Mouse (Mus musculus): Measurements from ENCODE around the gene Pigg. TPM values are rescaled to one million over a fixed set of nuclear protein-coding genes. Genes with fewer than 3 reads are reported as not detected.
A peak's percentile ranks its signal among the peaks of the same experiment; 100 is the strongest.

Pigg gene
- polyA plus RNA-seq, 1 experiment = 8.8 TPM

DNA sequence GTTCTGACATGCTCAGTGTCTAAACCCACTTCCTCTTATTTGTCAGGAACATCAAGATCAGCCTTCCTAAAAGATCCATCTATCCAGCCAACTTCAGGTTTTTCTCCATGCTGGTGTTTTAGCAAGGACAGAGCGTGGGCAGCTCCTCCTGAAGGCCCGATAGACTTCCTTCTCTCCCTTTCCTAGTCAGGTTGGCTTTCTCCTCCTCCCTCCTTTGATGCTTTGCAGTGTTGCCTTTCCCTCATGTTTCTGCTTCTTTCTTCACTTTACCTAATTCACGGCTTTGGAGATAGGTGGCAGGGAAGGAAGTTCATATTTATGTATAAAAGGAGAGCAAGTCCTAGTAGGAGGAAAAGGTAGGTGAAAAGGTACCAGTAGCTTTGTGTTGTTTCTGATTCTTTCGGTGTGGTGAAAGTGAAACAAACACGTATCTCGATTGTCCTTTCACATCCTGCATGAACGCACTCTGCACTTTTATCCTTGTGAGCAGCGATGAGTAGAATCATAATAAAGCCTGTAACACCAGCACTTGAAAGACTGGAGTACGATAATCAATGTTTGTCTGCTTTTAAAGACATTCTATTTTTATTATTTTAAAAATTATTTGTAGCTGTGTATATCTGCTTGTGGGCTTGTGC is 37.2 kb downstream of the Pigg start:
- no peak for DNase-seq (ENCODE audit: extremely low spot score in 1 of 2, low spot score in 1 of 2)

DNA sequence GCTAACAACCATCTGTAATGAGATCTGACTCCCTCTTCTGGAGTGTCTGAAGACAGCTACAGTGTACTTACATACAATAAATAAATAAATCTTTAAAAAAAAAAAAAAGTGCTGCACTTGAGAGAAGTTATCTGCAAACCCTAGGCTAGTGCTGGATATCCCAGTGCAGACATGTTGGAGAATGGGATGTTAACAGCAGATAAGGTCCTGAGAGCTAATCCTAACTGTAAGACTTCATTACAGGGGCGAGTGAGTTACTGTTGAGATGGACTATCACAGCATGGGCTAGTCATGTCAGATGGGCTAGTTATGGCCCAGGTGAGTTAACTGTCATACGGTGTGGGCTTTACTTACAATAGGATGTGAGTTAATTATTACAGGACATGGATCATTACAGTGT is 41.6 kb downstream of the Pigg start:
- no peak for DNase-seq (ENCODE audit: extremely low spot score in 1 of 2, low spot score in 1 of 2)

DNA sequence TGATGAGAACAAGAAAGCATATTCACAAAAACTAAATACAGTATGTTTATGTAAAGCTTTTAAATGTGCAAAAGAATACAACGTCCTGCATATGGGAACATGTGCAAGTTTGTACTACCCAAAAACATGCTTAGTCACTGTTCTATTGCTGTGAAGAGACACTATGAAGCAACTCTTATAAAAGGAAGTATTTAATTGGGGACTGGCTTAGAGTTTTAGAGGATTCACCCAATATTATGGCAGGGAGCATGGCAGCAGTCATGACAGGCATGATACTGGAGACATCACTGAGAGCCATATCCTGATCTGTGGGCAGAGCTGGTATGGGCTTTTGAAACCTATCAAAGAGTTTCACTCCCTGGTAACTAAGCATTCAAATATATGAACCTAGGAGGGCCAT is 45.5 kb downstream of the Pigg start:
- DNase-seq (ENCODE audit: extremely low spot score in 1 of 2, low spot score in 1 of 2) = no peak

DNA sequence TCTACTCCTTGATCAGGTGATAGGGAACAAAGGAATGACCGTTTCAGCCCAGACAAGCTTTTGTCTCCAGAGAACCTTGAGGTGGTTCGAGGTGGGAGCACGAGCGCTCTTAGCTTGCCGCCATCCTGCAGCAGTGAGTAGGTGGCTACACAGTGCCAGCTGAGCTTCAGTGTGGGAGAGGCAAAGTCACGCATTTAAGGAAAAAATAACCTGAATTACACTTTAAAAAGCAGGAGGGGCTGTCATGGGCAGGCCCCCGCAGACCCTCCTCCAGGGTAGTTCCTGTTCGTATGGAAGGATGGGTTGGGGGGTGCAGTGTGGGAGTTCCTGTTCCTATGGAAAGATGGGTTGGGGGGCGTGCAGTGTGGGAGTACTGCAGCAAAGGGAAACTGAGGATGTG is 47.1 kb downstream of the Pigg start:
- peak; percentile 58 to 72 for DNase-seq (ENCODE audit: extremely low spot score in 1 of 2, low spot score in 1 of 2)

DNA sequence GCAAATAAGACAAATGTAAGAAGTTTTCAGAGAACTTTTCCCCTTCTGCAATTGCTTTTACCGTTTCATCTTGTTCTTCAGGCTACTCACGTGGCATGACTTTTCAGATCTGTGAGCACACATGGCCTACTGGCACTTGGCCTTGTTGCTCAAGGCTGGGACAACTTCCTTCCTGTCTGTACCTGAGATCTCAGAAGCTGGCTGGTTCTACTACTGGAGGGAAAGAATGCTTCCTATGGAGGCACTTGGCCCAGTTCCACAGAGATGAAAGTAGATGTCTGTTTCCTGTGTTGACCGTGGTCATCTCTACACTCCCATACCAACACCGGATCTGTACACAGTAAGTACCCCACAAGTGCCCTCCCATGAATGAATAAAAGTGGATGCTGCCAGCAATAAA is 47.8 kb downstream of the Pigg start:
- no peak for DNase-seq (ENCODE audit: extremely low spot score in 1 of 2, low spot score in 1 of 2)

DNA sequence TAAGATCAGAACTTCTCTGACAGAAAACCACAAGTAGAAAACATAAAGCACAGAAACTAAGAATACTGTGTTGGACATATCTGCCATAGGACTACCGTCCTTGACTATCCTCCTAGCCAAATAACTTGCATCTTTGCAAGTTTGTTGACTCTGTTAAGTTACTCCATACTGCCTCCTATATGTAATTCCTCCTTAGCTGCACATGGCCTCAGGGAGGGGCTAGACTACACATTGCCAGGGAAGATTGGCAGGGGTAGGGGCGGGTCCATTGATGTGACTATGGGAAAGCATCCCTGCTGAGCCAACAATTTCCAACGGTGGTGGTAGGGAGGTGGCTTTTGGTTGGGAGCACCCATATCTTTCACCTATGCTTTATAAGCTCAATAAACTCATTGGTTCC is 49.9 kb downstream of the Pigg start:
- no peak for DNase-seq (ENCODE audit: extremely low spot score in 1 of 2, low spot score in 1 of 2)

DNA sequence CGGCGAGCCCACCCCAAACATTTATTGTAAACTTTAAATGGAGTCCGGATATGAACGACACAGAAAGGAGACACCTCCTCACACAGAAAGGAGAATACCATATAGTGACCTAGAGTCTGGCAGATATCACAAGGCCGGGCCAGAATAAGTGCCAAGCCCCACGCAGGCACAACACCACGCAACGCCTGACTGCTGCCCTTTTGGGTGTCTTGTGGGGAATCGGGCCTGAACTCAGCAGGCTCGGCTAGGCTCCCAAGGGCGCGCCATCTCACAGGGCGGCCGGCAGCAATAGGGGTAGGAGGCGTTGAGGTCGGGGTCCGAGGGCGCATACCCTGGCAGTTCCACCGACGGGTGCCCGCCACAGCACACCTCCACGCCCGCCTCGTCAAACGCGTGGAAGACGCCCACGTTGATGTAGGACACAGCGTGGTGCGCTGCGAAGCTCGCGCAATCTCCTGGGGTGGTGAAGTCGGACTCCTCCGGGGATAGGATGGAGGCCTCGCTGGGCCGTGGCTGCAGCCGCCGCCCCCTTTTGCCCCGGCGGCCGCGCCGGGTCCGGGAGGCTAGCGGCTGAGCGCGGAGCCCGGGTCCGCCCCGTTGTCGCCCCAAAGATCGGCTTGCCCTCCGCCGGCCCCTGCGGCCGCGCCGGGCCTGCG is 54.0 kb downstream of the Pigg start:
- no peak for DNase-seq (ENCODE audit: extremely low spot score in 1 of 2, low spot score in 1 of 2)

DNA sequence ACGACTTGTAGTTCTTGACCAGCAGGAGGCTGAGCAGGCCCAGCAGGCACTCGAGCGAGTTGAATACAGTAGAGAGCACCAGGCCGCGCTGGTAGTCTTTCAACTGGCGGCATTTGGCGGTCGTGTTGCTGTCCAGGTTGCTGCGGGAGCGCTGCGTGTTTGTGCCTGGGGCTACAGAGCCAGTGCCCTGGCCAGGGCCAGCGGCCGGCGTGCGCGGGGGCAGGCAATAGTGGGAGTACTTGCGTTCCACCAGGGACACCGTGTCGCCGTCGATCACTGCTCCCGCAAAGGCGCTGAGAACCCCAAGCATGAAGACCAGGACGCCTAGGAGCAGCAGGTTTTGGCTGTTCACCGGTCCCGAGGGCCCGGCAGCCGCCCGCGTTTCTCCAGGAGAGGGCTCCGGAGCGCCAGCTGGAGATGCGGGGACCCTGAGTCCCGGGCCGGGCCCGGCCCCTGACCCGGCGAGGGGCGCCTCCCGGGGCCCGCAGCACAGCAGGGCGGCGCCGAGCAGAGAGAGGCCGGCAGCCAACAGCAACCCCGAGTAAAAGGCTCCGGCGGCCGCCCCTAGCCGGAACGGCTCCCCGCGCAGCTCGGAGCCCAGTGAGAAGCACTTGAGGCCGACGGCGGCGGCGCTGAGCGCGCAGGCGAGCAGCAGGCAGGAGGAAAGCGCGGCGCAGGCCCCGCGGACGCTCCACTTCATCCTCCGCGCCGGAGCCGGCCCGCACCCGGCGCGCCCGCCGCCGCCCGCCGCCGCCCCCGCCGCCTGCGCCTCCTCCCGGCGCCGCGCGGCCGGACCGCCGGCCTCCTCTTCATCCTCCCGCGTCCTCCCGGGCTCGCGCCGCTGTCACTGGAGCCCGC is 54.8 kb downstream of the Pigg start:
- DNase-seq (ENCODE audit: extremely low spot score in 1 of 2, low spot score in 1 of 2) = peak in 1 of 2 experiments; percentile 55

DNA sequence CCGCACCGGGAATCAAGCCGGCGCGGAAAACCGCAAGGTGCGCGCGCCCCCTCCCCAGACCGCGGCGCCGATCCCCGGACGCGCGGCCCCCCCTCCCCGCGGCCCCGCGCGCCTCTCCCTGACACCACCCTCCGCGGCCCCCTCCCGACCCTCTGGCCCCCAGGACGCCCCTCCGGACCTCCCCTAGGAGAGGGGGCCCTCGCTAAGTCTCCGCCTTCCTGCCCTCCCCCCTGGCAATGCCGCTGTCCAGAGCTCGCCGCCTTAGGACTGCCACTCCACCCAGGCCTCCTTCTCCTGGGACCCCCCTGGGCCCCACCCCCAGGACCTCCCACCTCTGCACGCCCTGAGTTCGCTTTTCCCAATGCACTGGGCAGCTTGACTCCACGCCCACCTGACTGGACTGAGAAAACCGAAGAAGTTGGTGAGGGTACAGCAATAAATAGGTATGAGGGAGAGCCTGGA is 55.5 kb downstream of the Pigg start, which contains the start of gene Gm42517:
Gene Gm42517, minus strand, starts transcription at position 52 of the 462 bp plus-strand sequence.
- DNase-seq (ENCODE audit: extremely low spot score in 1 of 2, low spot score in 1 of 2) = no peak

DNA sequence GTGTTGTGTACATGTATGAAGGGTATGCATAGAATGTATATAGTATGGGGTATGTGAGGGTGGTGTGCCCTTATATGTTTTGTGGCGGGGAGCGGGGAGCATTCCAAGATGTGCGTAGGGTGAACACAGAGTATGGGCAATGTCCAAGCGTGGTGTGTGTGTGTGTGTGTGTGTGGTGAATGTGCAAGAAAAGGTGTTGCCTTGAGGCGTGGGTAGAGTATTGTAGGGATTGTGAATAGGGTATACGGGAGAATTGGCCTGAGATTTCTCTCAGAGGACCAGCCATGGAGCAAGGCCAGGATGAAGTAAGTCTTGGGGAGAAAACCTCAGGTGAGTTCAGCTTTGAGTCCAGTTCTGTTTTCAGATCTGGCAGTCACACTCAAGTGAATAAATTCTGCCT is 56.0 kb downstream of the Pigg start:
- DNase-seq (ENCODE audit: extremely low spot score in 1 of 2, low spot score in 1 of 2) = peak in 1 of 2 experiments; percentile 53

DNA sequence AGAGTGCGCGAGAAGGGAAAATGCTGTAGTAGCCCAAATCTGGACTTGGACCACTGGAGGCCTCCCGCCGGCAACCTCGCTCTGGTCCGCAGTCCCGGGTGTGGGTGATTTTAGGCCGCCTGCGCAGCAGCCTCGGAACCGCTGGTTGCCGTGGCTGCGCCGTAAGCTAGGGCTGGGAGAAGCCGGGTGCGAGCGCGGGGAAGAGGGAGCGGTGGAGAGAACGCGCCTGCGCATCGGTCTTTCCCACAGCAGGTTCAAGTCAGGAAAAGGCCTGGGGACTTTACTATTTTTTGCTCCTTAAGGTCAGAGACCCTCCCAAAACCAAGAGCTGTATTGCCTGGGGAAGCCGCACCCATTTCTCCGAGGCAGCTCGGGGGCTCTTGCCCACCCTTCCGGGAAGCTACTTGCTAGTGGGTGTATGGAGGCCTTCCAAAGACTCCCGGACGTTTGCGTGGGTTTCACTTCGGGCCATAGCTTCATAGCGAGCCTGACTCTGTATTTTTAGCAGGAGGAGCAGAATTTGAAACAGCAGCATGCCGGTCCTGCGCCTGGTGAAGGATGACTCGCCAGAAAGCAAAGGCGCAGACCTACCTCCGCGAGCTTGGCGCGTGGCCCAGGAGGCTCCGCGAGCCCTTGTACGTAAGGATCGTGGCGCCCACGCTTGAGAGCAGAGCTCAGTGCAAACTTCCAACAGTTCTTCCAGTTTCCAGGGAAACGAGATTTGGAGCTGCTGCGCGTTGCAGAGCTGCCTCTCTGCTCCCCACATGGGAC is 56.6 kb downstream of the Pigg start:
- peak; percentile 90 to 96 for DNase-seq (ENCODE audit: extremely low spot score in 1 of 2, low spot score in 1 of 2)

DNA sequence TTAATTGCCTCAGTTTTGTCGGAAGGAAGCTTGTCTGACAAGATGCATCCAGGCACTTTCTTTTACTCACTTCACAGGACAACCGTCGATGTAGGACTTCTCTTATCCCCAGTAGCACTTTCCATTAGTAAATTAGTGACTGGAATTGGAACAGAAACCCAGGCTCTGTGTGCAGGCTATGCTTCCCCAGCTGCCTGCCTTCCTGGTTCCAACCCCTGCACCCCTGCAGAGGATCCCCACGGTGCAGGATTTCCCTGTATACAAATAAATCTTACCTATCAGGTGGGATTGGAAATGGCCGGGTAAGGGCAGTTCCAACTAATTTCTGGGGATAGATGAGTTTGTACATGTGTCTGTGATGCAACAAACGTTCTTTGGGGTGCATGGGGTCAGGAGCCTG is 57.6 kb downstream of the Pigg start:
- DNase-seq (ENCODE audit: extremely low spot score in 1 of 2, low spot score in 1 of 2) = no peak

DNA sequence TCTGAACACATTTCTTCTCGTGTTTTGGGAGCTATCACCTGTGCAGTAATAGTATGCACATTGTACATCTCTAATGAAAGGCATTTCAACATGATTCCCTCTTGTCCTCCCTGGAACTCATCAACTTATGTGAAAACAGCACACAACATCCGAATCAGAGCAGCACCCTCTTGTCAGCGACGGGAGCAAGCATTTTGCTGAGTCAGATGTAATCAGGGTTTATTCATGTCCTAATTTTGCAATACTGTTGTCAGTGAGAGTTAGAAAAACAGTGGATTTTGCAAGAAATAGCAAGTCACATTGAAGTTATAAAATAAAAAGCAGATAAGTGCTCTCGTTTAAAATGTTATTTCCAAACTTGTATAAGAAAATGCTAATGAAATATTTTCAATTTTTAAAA is 61.7 kb downstream of the Pigg start:
- DNase-seq (ENCODE audit: extremely low spot score in 1 of 2, low spot score in 1 of 2) = no peak

DNA sequence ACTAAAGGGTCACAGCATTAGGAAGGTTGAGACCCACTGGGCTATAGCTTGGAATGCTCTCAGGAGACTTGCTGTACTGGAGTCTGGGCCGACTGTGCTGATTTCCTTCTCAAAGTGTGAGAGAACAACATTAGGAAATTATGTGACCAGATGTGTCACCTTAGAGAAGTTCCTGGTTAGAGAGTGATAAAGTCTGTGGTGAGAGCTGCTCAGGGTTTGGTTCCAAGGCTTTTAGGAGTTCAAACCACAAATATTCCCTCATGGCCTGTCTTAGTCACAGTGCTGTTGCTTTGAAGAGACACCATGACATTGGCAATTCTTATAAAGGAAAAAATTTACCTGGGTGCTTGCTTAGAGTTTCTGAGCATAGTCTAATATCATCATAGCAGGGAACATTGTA is 63.6 kb downstream of the Pigg start:
- no peak for DNase-seq (ENCODE audit: extremely low spot score in 1 of 2, low spot score in 1 of 2)

DNA sequence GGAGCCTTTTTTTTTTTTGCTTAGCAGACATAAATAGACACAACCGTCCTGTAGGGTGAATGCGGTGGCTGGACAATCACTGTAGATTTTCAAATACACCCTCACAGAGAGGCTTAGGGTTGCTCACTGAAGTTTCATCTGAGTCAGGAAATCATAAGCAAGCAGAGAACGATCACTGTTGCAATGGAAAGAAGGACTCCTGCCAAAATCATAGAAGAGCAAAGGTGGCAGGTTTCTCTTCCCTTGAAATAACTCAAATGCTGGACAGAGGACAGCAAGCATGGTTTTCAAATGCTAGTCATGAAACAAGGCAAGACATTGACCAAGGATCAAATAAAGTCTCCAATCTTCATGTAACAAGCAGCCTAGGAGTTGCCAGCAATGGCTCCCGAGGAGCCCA is 65.9 kb downstream of the Pigg start:
- DNase-seq (ENCODE audit: extremely low spot score in 1 of 2, low spot score in 1 of 2) = no peak

DNA sequence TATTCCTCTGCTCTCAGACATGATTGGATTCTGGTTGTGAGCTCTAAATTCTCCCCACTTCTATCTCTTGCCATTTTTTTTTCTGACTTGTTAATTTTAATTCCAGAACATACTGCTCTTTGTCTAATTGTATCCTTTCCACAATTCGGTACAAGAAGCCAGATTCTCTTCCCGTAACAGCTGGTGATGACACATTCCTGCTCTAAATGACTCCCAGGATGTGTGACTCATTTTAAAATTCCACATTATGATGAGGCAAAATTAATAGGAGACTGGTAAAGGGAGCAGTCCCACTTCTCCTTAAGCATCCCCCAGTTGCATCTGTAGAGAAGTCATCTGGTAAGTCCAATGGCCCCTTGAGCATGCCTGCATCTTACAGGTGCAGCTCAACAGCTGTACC is 73.2 kb downstream of the Pigg start:
- peak; percentile 65 to 82 for DNase-seq (ENCODE audit: extremely low spot score in 1 of 2, low spot score in 1 of 2)

DNA sequence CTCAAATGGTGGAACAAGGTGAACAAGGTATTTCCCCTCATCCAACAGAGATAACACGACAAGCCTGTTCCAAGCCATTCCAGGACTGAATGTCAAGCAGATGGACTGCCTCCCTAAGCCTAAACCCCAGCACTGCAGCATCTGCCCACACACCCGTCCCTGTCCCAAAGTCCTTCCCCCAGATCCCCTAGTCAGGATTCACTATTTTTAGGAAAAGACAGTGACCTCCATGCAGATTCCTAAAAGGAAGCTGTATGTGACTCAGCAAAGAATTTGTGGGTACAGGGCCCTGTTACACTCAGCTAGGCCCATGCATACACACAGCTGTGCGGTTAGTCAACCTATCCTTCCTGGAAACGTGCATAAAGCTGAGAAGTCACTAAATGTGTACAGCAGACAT is 74.0 kb downstream of the Pigg start:
- DNase-seq (ENCODE audit: extremely low spot score in 1 of 2, low spot score in 1 of 2) = no peak

DNA sequence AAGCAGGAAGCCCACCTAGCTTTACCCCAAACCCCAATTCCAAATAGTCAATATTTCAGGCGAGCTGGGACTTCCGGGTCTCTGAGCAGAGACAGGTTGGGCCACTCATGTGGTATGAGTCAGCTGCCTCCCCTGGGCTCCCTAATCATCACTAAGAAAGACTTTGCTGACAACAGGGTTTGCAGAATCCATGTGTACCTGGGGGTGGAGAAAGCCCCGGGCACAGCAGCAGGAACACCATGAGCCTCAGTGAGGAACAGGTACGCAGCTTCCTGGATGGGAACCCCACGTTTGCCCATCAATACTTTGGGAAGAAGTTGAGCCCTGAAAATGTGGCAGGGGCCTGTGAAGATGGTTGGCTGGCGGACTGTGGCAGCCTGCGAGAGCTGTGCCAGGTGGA is 75.8 kb downstream of the Pigg start, which contains the start of gene Pde6b:
Gene Pde6b, plus strand, starts transcription at position 191 of the 400 bp plus-strand sequence.
- no peak for DNase-seq (ENCODE audit: extremely low spot score in 1 of 2, low spot score in 1 of 2)

DNA sequence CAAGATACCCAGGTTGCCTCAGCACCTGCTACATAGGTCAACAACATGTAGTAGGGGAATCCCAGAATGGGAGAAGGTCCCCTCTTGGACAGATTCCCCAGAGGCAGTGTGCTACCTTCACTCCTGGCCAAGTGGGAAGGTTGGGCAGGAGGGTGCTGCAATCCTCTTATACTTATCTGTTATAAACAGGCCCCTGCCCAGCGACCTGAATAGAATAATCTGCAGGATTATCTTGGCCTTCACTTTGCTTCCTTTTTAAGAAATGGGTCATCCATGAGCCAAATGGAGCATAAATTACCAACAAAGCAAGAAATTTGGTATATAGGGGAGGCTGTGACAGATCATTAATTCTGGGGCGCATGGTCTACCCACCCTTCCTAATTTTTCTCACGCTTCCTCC is 77.3 kb downstream of the Pigg start:
- DNase-seq (ENCODE audit: extremely low spot score in 1 of 2, low spot score in 1 of 2) = no peak
